Mouse (Mus musculus) lung, embryonic 14.5 days (tissue): Measurements from ENCODE around the gene Pyroxd2. TPM values are rescaled to one million over a fixed set of nuclear protein-coding genes. Genes with fewer than 3 reads are reported as not detected.
"Not testable (repeated sequence)": the region's sequence is repeated elsewhere in the genome, so short reads cannot be mapped to it uniquely, and the experiment has no call there.

ENCODE experiments used
- ATAC-seq: fragments of 200-750 bp; cut with Nextera tagmentation; 2 replicates; pipeline ENCODE4 v1.8.0; 2017; ENCODE audit warnings: mild to moderate bottlenecking, moderate TSS enrichment, moderate library complexity; ENCODE audit not compliant: insufficient read depth
- DNase-seq: peaks from one replicate; pipeline ENCODE4 v3.0.0-alpha.2; 2015
- H3K27ac ChIP-seq: fragments of 300-500 bp; sonication (generic); 2 replicates; pipeline ENCODE4 v1.5.1; 2014; ENCODE audit warnings: low read depth, mild to moderate bottlenecking, moderate library complexity
- H3K27me3 ChIP-seq: fragments of 300-500 bp; sonication (generic); 2 replicates; pipeline ENCODE4 v1.6.1; 2014; ENCODE audit warnings: low read length, control low read depth; ENCODE audit not compliant: insufficient read depth
- H3K36me3 ChIP-seq: fragments of 300-500 bp; sonication (generic); 2 replicates; pipeline ENCODE4 v1.6.1; 2014; ENCODE audit warnings: control low read depth; ENCODE audit not compliant: insufficient read depth
- H3K4me1 ChIP-seq: fragments of 300-500 bp; sonication (generic); 2 replicates; pipeline ENCODE4 v1.6.1; 2014; ENCODE audit warnings: antibody characterized with exemption, control low read depth; ENCODE audit not compliant: insufficient read depth
- H3K4me2 ChIP-seq: fragments of 300-500 bp; sonication (generic); 2 replicates; pipeline ENCODE4 v1.6.1; 2014; ENCODE audit warnings: mild to moderate bottlenecking
- H3K4me3 ChIP-seq: fragments of 300-500 bp; sonication (generic); 2 replicates; pipeline ENCODE4 v1.5.1; 2014; ENCODE audit warnings: low read depth, low read length
- H3K9ac ChIP-seq: fragments of 300-500 bp; sonication (generic); 2 replicates; pipeline ENCODE4 v1.6.1; 2014
- H3K9me3 ChIP-seq: fragments of 300-500 bp; sonication (generic); 2 replicates; pipeline ENCODE4 v1.6.1; 2016; ENCODE audit warnings: low read depth, low read length, control low read depth
- CTCF ChIP-seq: IDR thresholded peaks from 2 replicates; pipeline ENCODE4 v1.5.1; 2016; ENCODE audit warnings: antibody characterized with exemption, low read depth
- WGBS: fragments of 180-500 bp; shearing (Covaris S2); extraction: QIAGEN DNeasy Blood & Tissue Kit; methylation state at CpG from one replicate; pipeline ENCODE4 v1.1.7; 2014; 5-methylcytosine and 5-hydroxymethylcytosine counted together
- polyA plus RNA-seq: library from polyadenylated mRNA; unstranded; fragments of >200 nt; fragmentation: Nextera tagmentation; extraction: Ambion mirVana; gene quantifications from 2 replicates; pipeline ENCODE4 v1.2.1, GENCODE M21; 2014

Gene Pyroxd2
- polyA plus RNA-seq, 1 experiment from 2014 or later, result 4.2 TPM

DNA sequence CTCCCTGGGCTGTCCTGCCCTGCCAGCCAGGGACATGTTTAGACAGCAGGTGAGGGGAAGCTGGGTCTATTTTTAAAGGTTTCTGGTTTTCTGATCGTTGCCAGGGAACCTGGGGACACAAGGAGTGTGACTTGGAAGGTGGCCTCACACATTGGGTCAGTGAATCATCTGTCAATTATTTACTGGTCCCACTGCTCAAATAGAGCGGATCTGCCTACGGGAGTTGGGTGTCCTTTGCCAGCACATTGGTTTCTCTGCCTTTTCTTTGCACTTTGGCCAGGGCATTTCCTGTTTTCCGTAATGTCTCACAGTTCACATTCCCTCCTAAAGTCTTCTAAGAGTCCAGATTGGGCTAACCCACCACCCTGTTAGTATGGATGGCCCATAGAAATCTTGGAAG, 62.8 kb downstream of the Pyroxd2 start:
- H3K4me3 ChIP-seq, result no peak overlapping the region
- no peak overlapping the region for H3K27ac ChIP-seq
- H3K9ac ChIP-seq, result no peak overlapping the region
- H3K4me1 ChIP-seq, result no peaks in the 10 kb centered on the region
- no peaks in the 10 kb centered on the region for H3K36me3 ChIP-seq
- no peaks in the 10 kb centered on the region for H3K9me3 ChIP-seq
- H3K4me2 ChIP-seq, result no peak overlapping the region
- TF ChIP-seq CTCF, result no peak
- ATAC-seq, result no peak
- 58% methylated on average over 4 of the region's 4 CpGs for WGBS
- H3K27me3 ChIP-seq, result no peaks in the 10 kb centered on the region
- no peak for DNase-seq

DNA sequence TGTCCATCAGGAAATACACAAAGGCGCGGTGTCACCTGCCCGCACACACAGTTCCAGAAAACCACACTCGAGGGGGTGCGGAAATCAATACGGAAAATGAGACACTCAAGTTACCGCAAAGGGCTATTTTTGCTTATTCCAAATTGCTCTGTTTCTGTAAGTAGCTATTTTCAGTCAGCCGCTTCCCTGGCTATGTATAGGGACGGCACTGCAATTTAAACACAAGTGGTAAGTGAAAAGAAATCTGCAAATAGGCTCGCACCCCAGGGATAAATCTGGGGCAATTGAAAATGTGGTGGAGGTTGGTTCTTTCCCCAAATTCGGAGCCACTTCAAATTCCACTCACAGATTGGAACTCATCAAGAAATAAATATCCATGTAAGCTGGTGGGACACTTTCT, 63.3 kb downstream of the Pyroxd2 start:
- no peaks in the 10 kb centered on the region for H3K9me3 ChIP-seq
- H3K27ac ChIP-seq, result no peak overlapping the region
- H3K9ac ChIP-seq, result no peak overlapping the region
- DNase-seq (no peak), ATAC-seq (no peak)
- no peak for TF ChIP-seq CTCF
- H3K27me3 ChIP-seq, result no peaks in the 10 kb centered on the region
- no peak overlapping the region for H3K4me3 ChIP-seq
- no peak overlapping the region for H3K4me2 ChIP-seq
- no peaks in the 10 kb centered on the region for H3K4me1 ChIP-seq
- WGBS, result 75% methylated on average over 11 of the region's 11 CpGs
- H3K36me3 ChIP-seq, result no peaks in the 10 kb centered on the region

DNA sequence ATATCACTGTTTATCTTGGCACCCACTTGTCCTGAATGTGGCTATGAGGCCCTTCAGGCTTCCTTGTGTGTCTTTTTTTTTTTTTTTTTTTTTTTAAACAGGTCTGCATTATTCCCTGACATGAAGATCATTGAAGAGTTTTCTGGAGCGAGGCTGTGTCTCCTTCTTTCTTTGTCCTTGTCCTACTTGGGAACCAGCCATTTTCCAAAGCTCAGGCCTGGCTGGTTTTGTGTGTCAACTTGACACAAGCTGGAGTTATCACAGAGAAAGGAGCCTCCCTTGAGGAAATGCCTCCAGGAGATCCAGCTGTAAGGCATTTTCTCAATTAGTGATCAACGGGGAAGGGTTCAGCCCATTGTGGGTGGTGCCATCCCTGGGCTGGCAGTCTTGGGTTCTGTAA, 69.8 kb downstream of the Pyroxd2 start:
- not testable (repeated sequence) for H3K9me3 ChIP-seq, H3K4me1 ChIP-seq, H3K4me2 ChIP-seq, DNase-seq, H3K27me3 ChIP-seq, H3K9ac ChIP-seq, ATAC-seq, H3K36me3 ChIP-seq, H3K27ac ChIP-seq, H3K4me3 ChIP-seq
- 66% methylated on average over 2 of the region's 2 CpGs for WGBS

DNA sequence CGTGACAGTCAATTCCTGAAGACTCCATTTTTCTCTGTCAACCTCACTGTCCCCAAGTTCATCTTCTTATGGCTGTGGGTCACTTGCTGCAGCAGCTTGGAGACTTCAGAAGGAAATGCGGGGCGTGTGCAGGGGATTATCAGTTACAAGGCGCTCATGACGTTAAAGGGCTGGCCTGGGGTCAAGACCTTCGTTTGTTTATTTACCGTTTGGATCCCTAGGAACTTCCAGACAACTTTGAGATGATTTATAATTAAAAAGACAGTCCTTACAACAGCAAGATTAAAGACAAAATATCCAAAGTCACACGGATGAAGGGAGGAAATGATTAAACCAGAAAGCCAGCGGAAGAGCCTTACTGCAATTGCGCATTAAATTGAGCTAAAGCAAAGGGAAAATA, 74.4 kb downstream of the Pyroxd2 start:
- peak; percentile 47 for DNase-seq
- Histone ChIP-seq H3K9me3 (no peaks in the 10 kb centered on the region), H3K27me3 (no peaks in the 10 kb centered on the region), H3K9ac (no peak overlapping the region), H3K4me1 (no peaks in the 10 kb centered on the region), H3K36me3 (no peaks in the 10 kb centered on the region), H3K27ac (no peak overlapping the region), H3K4me3 (no peak overlapping the region), H3K4me2 (no peak overlapping the region)
- no peak for ATAC-seq
- no peak for TF ChIP-seq CTCF
- 34% methylated on average over 10 of the region's 10 CpGs for WGBS

DNA sequence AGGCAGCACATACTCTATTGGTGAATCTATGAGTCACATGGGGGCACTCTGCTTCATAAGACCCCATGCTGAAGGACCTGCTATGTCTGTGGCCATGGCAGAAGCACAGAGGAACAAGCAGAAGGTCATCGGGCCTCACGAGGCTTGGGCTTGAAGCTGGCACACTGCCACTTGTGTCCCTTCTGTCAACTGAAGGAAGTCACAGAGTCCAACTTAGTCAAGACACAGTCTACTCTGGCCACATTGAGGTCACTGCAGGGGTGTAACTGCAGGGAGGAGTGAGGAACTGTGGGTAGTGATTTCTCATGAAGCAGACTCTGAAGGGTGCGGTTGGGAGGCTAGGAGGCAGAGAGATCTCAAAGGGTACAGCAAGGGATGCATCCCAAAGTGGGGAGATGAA, 75.1 kb downstream of the Pyroxd2 start:
- Histone ChIP-seq H3K9me3 (no peaks in the 10 kb centered on the region), H3K4me1 (no peaks in the 10 kb centered on the region), H3K36me3 (no peaks in the 10 kb centered on the region), H3K4me3 (no peak overlapping the region), H3K9ac (no peak overlapping the region), H3K27me3 (no peaks in the 10 kb centered on the region), H3K4me2 (no peak overlapping the region), H3K27ac (no peak overlapping the region)
- no peak for TF ChIP-seq CTCF
- ATAC-seq (no peak), DNase-seq (no peak)
- WGBS, result 77% methylated on average over 3 of the region's 3 CpGs

DNA sequence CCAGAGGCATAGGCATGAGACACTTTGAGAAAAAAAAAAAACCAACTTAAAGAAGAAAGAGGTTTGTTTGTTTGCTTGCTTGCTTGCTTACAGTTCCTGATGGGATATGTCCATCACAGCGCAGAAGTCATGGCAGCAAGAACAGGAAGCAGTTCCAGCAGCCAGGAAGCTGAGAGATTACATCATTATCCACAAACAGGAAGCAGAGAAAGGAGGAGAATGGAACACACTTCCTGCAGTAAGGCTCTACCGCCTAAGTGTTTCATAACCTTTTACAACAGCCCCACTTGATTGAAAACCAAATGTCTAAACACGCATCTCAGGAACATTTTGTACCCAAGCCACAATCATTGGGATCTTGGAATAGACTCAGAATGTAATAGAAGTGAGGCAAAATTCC, 75.6 kb downstream of the Pyroxd2 start:
- Histone ChIP-seq H3K27ac (no peak overlapping the region), H3K27me3 (no peaks in the 10 kb centered on the region), H3K9ac (no peak overlapping the region), H3K9me3 (no peaks in the 10 kb centered on the region), H3K4me1 (no peaks in the 10 kb centered on the region), H3K36me3 (no peaks in the 10 kb centered on the region), H3K4me3 (no peak overlapping the region), H3K4me2 (no peak overlapping the region)
- DNase-seq, result peak; percentile 9
- ATAC-seq, result no peak
- TF ChIP-seq CTCF, result no peak
- WGBS, result 80% methylated on average over 3 of the region's 3 CpGs

Other genes with a start within 250 kb of the Pyroxd2 start
- gene R3hcc1l, start 234.0 kb downstream of the Pyroxd2 start, polyA plus RNA-seq, result 20.8 and 22.5 TPM in 2 replicates
- 0.50 and 0.64 TPM in 2 replicates for gene Loxl4, start 140.0 kb downstream of the Pyroxd2 start, polyA plus RNA-seq
- gene Hps1, start 27.2 kb upstream of the Pyroxd2 start, polyA plus RNA-seq, result 13.7 and 14.8 TPM in 2 replicates